Mouse (Mus musculus): Measurements from ENCODE around the gene Usp30.

DNA sequence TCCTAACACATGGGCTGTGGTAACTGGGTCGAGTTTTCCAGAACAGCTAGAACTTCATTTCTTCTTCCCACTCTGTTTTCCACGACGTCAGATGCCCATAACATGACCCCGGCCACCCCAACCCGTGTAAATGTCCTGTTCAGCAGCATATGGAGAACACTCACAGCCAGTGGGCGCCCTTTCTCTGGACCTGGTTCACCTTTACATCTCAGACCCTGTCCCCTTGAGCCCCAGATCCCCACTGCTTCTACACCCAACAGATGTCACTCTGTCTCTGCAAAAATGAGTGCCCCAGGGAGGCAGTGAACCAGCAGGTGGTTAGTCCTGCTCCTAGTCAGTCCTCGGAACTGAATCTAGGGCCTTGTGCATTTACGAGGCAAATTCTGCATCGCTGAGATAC, 2.7 kb downstream of the Usp30 start:
- no peak for TF ChIP-seq CTCF (IDR thresholded peaks at IDR 0.05; ENCODE audit: insufficient read depth, low read depth, low read length)
- no peak for TF ChIP-seq POLR2A (IDR thresholded peaks at IDR 0.05; ENCODE audit: insufficient read depth, low read depth, low read length)
